Mouse (Mus musculus): Measurements from ENCODE around the gene Ifi207.
"Not testable (repeated sequence)": the region's sequence is repeated elsewhere in the genome, so short reads cannot be mapped to it uniquely, and the experiment has no call there.

DNA sequence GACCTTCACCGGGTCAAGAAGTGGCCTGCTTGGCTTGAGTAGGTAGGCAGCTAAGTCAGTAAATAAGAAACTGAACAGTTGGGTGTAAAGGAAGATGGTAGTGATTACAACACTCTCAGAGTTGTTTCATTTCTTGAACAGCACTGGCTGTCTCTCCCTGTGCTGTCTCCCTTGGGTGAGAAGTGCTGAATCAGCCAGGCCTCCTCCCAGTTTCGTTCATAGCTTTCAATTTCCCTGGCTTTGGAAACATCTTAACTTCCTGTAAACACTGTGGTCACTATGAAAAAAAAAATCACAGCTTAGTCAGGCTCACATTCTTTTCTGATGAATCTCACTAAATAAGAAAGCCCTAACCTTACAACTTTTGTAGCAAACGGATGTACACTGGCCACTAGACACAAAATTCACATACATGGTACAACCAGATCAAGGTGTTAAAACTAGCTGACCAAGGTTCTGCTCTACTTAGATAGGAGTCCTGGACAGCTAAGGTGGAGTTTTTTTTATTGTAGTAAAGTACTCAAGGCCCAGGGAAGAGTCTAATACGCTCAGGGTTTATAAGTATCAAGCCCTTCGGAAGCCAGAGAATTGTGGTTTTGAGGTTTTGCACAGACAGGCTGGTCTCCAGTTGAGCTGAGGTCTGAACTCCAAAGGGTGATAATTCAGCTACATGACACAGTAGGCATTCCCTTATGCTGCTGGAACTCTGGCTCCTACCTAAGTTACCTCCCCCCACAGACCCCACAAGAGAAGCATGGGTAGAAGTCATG is 25.5 kb upstream of the Ifi207 start, which contains the start of gene Ifi204:
- TF ChIP-seq POLR2A (IDR thresholded peaks at IDR 0.05; ENCODE audit: control insufficient read depth, low read depth, low read length); CTCF (IDR thresholded peaks at IDR 0.05; ENCODE audit: control insufficient read depth, insufficient read depth, insufficient replicate concordance, low read depth, low read length): not testable (repeated sequence)
